Mouse (Mus musculus) embryonic facial prominence, embryonic 14.5 days (tissue): ENCODE results near the gene Frrs1. TPM values are rescaled to one million over a fixed set of nuclear protein-coding genes. Genes with fewer than 3 reads are reported as not detected.
A peak's percentile ranks its signal among the peaks of the same experiment; 100 is the strongest.

ENCODE experiments used
- ATAC-seq: fragments of 200-750 bp; cut with Nextera tagmentation; 2 replicates; pipeline ENCODE4 v1.8.0; 2017; ENCODE audit warnings: low read depth, moderate number of reproducible peaks, moderate TSS enrichment
- DNase-seq: peaks from one replicate; pipeline ENCODE4 v3.0.0-alpha.2; 2015; ENCODE audit warnings: low spot score
- H3K27ac ChIP-seq: fragments of 300-500 bp; sonication (generic); replicated peaks from 2 replicates; pipeline ENCODE4 v1.5.1; 2014; ENCODE audit warnings: low read depth, mild to moderate bottlenecking, low read length, moderate library complexity
- H3K27me3 ChIP-seq: fragments of 300-500 bp; sonication (generic); replicated peaks from 2 replicates; pipeline ENCODE4 v1.6.1; 2014; ENCODE audit warnings: low read length; ENCODE audit not compliant: control insufficient read depth, insufficient read depth
- H3K36me3 ChIP-seq: fragments of 300-500 bp; sonication (generic); 2 replicates; pipeline ENCODE4 v1.6.1; 2014; ENCODE audit warnings: low read length, mixed read lengths; ENCODE audit not compliant: control insufficient read depth, insufficient read depth
- H3K4me1 ChIP-seq: fragments of 300-500 bp; sonication (generic); 2 replicates; pipeline ENCODE4 v1.6.1; 2014; ENCODE audit warnings: antibody characterized with exemption, low read length; ENCODE audit not compliant: control insufficient read depth, insufficient read depth
- H3K4me2 ChIP-seq: fragments of 300-500 bp; sonication (generic); 2 replicates; pipeline ENCODE4 v1.6.1; 2014; ENCODE audit warnings: low read depth, mild to moderate bottlenecking, low read length, moderate library complexity, mixed read lengths
- H3K4me3 ChIP-seq: fragments of 300-500 bp; sonication (generic); 2 replicates; pipeline ENCODE4 v1.5.1; 2014; ENCODE audit warnings: low read depth, mild to moderate bottlenecking, low read length
- H3K9ac ChIP-seq: fragments of 300-500 bp; sonication (generic); 2 replicates; pipeline ENCODE4 v1.6.1; 2014; ENCODE audit warnings: low read depth, mild to moderate bottlenecking, low read length, moderate library complexity, mixed read lengths
- H3K9me3 ChIP-seq: fragments of 300-500 bp; sonication (generic); 2 replicates; pipeline ENCODE4 v1.6.1; 2016; ENCODE audit warnings: low read length; ENCODE audit not compliant: control insufficient read depth
- WGBS: fragments of 180-500 bp; shearing (Covaris S2); extraction: QIAGEN DNeasy Blood & Tissue Kit; methylation state at CpG from one replicate; pipeline ENCODE4 v1.1.7; 2014; 5-methylcytosine and 5-hydroxymethylcytosine counted together
- polyA plus RNA-seq: library from polyadenylated mRNA; unstranded; fragments of >200 nt; fragmentation: Nextera tagmentation; extraction: Ambion mirVana; gene quantifications from 2 replicates; pipeline ENCODE4 v1.2.1, GENCODE M21; 2014

The Frrs1 gene
- polyA plus RNA-seq, 1 experiment from 2014 or later = 10.0 TPM

DNA sequence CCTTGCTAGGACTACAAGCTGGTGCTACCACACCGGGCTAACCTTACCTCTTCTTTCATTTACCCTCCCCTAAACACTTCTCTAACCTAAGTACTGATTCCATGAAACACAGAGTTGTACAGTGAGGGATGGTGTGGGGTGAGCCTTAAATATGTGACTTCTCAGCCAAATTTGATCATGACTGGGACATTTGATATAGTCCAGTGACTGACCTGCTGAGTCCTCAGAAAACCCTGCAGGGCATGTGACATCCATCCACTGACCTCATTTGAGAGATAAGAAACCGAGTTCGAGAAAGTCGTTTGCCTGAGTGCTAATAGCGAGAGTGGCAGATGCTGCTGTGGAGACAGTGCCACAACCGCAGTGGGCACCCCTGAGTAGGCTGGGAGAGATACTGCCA lies 55.1 kb downstream of the Frrs1 start:
- 93% methylated on average over 6 of the region's 6 CpGs for WGBS
- Histone ChIP-seq H3K36me3 (no peaks in the 10 kb centered on the region), H3K27ac (no peak overlapping the region), H3K4me2 (no peak overlapping the region), H3K27me3 (no peaks in the 10 kb centered on the region), H3K9me3 (no peaks in the 10 kb centered on the region), H3K9ac (no peak overlapping the region), H3K4me1 (no peaks in the 10 kb centered on the region), H3K4me3 (no peak overlapping the region)
- ATAC-seq = no peak
- no peak for DNase-seq

DNA sequence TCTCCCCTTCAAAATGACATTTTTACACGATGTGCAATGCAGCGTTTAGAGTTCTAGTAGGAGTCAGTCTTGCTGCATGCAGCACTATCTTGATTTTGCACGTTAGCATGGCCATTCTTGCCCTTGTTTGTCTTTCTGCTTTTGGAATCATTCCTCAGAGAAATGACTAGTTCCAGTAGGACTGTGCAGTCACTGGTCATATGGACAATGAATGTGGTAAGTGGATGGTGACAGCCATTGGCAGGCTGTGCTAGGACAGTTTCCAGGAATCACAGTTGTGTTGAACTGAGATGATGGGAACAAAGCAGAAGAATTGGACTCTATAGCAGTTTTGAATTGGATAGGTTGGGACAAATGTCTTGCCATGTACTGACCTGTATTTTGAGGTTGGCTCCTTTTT lies 55.7 kb downstream of the Frrs1 start:
- Histone ChIP-seq H3K9me3 (no peaks in the 10 kb centered on the region), H3K9ac (no peak overlapping the region), H3K27ac (no peak overlapping the region), H3K36me3 (no peaks in the 10 kb centered on the region), H3K4me1 (no peaks in the 10 kb centered on the region), H3K27me3 (no peaks in the 10 kb centered on the region), H3K4me3 (no peak overlapping the region), H3K4me2 (no peak overlapping the region)
- 78% methylated on average over 3 of the region's 3 CpGs for WGBS
- DNase-seq (no peak), ATAC-seq (no peak)

DNA sequence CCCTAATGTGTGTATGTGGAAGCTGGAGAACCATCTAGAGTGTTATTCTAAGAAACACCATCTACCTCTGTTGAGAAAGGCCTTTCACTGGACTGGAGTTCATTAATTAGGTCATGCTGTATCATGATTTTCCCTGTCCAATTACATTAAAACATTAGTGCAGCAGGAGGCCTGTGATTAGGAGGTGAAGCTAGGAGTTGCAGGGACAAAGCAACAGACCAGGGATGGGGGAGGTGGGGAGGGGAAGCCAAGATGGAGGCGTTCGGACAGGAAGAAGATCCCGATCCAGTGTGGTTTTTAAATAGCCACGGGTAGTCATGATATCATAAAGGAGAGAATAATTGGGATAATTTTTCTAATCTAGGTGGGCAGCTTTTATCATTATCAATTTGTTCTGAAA lies 57.8 kb downstream of the Frrs1 start:
- Histone ChIP-seq H3K9me3 (no peaks in the 10 kb centered on the region), H3K27ac (no peak overlapping the region), H3K4me3 (no peak overlapping the region), H3K36me3 (no peaks in the 10 kb centered on the region), H3K9ac (no peak overlapping the region), H3K4me1 (no peaks in the 10 kb centered on the region), H3K27me3 (no peaks in the 10 kb centered on the region), H3K4me2 (no peak overlapping the region)
- ATAC-seq (no peak), DNase-seq (no peak)
- WGBS = 90% methylated on average over 4 of the region's 4 CpGs

DNA sequence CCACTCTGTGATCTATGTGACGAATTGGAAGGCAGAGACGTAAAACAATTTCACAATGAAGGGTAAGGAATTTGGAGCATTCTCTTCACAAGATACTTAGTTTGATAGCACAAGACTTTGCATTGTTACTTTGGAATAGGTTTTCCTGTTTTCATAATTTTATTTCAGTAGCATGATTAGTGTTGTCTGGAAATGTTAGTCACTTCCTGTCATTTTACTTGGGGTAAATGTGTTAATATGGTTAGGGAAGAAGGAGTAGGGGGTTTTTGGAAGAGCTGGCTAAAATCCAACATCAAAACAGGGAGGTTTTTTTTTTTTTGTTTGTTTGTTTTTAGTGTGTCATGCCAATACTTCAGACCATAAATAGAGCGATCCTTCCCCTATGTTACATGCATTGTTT lies 62.3 kb downstream of the Frrs1 start:
- DNase-seq (no peak), ATAC-seq (no peak)
- Histone ChIP-seq H3K4me1 (no peaks in the 10 kb centered on the region), H3K4me3 (no peak overlapping the region), H3K36me3 (no peaks in the 10 kb centered on the region), H3K27ac (no peak overlapping the region), H3K4me2 (no peak overlapping the region), H3K9me3 (no peaks in the 10 kb centered on the region), H3K27me3 (no peaks in the 10 kb centered on the region), H3K9ac (no peak overlapping the region)
- WGBS = 80% methylated on average over 3 of the region's 3 CpGs

DNA sequence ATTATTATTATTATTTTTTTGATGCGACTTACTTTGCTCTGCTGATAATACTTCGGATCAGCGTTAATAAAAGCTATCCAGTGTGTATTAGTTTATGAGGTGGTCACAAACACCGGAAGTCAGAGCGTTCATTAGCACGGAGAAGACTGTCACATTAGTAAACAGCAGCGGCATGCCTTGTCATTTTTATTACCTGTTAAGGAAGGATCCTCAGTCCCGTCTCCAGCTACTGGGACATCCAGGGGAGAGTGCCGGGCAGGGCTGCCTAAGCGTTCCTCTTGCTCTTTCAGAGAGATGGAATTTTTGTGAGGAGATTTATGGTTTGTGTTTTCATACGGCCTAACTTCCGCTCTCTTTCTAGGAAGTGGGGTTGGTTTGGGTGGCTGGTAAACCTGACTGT lies 63.8 kb downstream of the Frrs1 start:
- H3K4me2 ChIP-seq = no peak overlapping the region
- no peak for DNase-seq

DNA sequence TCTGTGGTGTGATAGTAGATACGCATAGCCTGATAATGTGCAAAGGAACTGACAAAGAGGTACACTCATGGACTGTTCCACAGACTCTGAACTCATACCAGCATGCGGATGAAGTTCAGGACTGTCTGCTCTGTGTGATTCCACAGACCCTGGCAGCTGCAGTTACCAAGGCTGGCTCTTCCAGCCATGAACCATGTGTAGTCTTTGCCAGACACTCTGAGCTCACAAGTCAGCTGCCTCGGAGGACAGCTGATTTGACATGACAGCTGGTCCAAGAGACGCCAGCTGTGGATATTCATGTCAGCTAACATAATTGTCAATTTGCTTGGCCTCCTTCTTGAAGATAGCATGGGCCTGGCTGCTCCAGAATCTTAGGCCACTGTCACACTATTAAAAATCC lies 69.7 kb downstream of the Frrs1 start:
- H3K4me1 ChIP-seq = no peaks in the 10 kb centered on the region
- DNase-seq (peak; percentile 78), ATAC-seq (peak; percentile 91; the same call in 1 of the 2 replicates)
- H3K27me3 ChIP-seq = no peaks in the 10 kb centered on the region
- H3K27ac ChIP-seq = no peak overlapping the region
- no peaks in the 10 kb centered on the region for H3K9me3 ChIP-seq
- 64% methylated on average over 4 of the region's 4 CpGs for WGBS
- H3K4me2 ChIP-seq = no peak overlapping the region
- H3K9ac ChIP-seq = no peak overlapping the region
- H3K36me3 ChIP-seq = no peaks in the 10 kb centered on the region
- no peak overlapping the region for H3K4me3 ChIP-seq

More for the DNA sequence above, 63.8 kb downstream of the Frrs1 start:
- no peaks in the 10 kb centered on the region for H3K36me3 ChIP-seq
- 89% methylated on average over 12 of the region's 12 CpGs for WGBS
- no peaks in the 10 kb centered on the region for H3K4me1 ChIP-seq
- no peaks in the 10 kb centered on the region for H3K27me3 ChIP-seq
- H3K9me3 ChIP-seq = no peaks in the 10 kb centered on the region
- H3K4me3 ChIP-seq = no peak overlapping the region
- no peak for ATAC-seq
- H3K9ac ChIP-seq = no peak overlapping the region
- no peak overlapping the region for H3K27ac ChIP-seq

DNA sequence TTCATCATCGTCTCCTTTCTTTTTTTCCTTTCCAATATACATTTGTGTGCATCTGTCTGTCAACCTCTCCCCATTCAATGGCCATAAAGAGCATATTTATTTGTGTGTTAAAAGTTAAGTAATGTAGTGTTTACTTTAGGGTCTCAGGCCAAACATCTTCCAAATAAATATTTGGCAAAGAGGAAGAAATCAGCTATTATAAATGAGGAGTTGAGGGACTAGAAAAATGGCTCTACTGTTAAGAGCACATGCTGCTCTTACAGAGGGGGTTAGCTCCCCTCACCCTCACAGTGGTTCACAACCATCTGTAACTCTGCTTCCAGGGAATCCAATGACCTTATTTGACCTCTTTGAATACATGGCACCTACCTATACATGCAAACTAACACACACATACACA lies 73.9 kb downstream of the Frrs1 start:
- no peaks in the 10 kb centered on the region for H3K36me3 ChIP-seq
- 83% methylated on average over 1 of the region's 1 CpGs for WGBS
- H3K9me3 ChIP-seq = peaks cover 3% of the 10 kb centered on the region; the same call in 1 of the 2 replicates
- H3K4me3 ChIP-seq = no peak overlapping the region
- no peak overlapping the region for H3K27ac ChIP-seq
- H3K27me3 ChIP-seq = no peaks in the 10 kb centered on the region
- no peak overlapping the region for H3K9ac ChIP-seq
- no peak overlapping the region for H3K4me2 ChIP-seq
- ATAC-seq = no peak
- H3K4me1 ChIP-seq = no peaks in the 10 kb centered on the region
- no peak for DNase-seq

DNA sequence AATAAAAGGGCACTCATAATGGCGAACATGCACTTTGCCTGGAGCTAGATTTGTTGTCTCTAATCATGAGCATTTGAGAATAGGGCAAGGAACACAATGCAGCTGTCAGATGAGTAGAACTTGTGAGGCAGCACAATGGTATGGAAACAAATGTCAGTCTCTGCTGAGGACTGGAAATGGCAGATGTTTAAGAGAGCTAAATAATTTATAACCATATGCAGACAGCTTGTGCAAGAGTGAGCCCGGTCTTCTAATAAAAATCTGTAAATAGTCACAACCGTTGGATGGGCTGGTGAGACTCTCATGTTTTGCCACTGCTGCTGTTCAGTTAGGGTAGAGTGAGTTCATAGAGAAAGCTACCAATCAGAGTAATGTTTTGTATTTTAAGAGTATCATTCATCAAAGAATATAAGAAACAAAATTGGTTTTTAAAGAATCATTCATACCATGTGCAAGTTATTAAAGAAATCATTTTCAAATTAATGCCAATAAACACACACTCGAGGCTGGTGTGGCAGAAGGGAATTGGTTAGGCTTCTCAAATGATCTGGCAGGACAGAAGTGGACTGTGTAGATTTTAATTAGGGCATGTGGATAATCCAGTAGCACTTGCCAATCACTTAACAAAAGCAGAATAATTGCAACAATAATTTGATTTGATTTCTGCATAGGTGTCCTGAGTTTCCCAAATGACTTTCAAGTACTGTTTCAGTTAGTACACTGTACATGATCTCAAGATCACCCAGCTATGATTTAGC lies 77.8 kb downstream of the Frrs1 start:
- H3K4me3 ChIP-seq = no peak overlapping the region
- no peak overlapping the region for H3K9ac ChIP-seq
- peaks cover 5% of the 10 kb centered on the region; the same call in 1 of the 2 replicates for H3K9me3 ChIP-seq
- no peak overlapping the region for H3K4me2 ChIP-seq
- no peaks in the 10 kb centered on the region for H3K36me3 ChIP-seq
- no peak overlapping the region for H3K27ac ChIP-seq
- DNase-seq = peak; percentile 36
- H3K4me1 ChIP-seq = no peaks in the 10 kb centered on the region
- no peak; the same call in 1 of the 2 replicates for ATAC-seq
- WGBS = 51% methylated on average over 4 of the region's 4 CpGs
- no peaks in the 10 kb centered on the region for H3K27me3 ChIP-seq
